In the genomic region with DNA sequence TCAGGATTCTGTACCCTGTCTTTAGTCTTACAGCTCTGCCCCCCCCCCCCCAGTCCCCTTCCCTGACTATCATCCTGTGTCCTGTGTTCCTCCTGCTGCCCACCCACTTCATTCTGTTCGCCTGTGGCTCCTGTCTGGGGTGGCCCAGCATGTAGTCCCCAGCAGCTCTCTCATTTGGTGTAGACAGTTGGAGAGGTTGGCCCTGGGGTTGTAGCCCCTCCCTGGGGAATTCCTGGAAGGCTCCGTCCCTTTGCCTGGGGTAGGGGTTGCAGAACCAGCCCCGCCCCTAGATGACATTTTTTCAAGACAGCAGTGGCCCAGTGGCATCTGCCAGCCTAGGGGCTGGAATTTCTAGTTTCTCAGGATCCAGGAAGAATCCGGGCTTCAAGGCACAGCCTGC, we compare ENCODE assay signal across 9 mouse cellular contexts. TPM values are rescaled to one million over a fixed set of nuclear protein-coding genes. Genes with fewer than 3 reads are reported as not detected.
DNase-seq lines count a peak whose midpoint lies in the region; ATAC-seq lines count a peak whose summit lies in the region.
"Had no signal": no experiment of that assay in that cellular context is flagged by ENCODE, and none has a peak within 500 bp of the region (broad histone marks: within the 10 kb centered on the region; RNA-seq: fewer than 3 reads in every experiment).

No protein-coding gene starts in this region.

- H3K27ac ChIP-seq in heart, embryonic 15.5 days, result peak overlapping the region; percentile 78
- no peak overlapping the region for H3K27ac ChIP-seq in hindbrain, embryonic 15.5 days (replicated peaks)
- H3K27ac ChIP-seq in midbrain, embryonic 14.5 days (replicated peaks; ENCODE audit: low read depth, low read length), result no peak overlapping the region

- peak overlapping the region; percentile 95 for H3K4me3 ChIP-seq in heart, embryonic 15.5 days
- H3K4me3 ChIP-seq in hindbrain, embryonic 15.5 days, result peak overlapping the region; percentile 92
- peak overlapping the region; percentile 74 for H3K4me3 ChIP-seq in midbrain, embryonic 14.5 days (replicated peaks; ENCODE audit: low read depth, low read length)

- peaks cover 64% of the 10 kb centered on the region for H3K4me1 ChIP-seq in heart, embryonic 15.5 days (replicated peaks)
- peaks cover 27% of the 10 kb centered on the region for H3K4me1 ChIP-seq in hindbrain, embryonic 15.5 days (replicated peaks)
- peaks cover 12% of the 10 kb centered on the region for H3K4me1 ChIP-seq in midbrain, embryonic 14.5 days (ENCODE audit: control insufficient read depth, insufficient read depth, low read length)

- no peaks in the 10 kb centered on the region for H3K9me3 ChIP-seq in heart, embryonic 15.5 days (replicated peaks)
- H3K9me3 ChIP-seq in hindbrain, embryonic 15.5 days, result no peaks in the 10 kb centered on the region
- H3K9me3 ChIP-seq in midbrain, embryonic 14.5 days (ENCODE audit: control insufficient read depth, low read length), result no peaks in the 10 kb centered on the region

- H3K36me3 ChIP-seq in heart, embryonic 15.5 days, result no peaks in the 10 kb centered on the region
- H3K36me3 ChIP-seq in hindbrain, embryonic 15.5 days, result no peaks in the 10 kb centered on the region; the same call in none of the 2 replicates
- H3K36me3 ChIP-seq in midbrain, embryonic 14.5 days (ENCODE audit: control insufficient read depth, insufficient read depth, low read length), result peaks cover 2% of the 10 kb centered on the region; the same call in 1 of the 2 replicates

- intact Hi-C loops in heart, postnatal 14 days (cut with DNase I), result loop anchor here (2.0 kb wide), 1 partner anchor 19 kb away; no protein-coding TSS in a partner anchor

- peak overlapping the region; percentile 95 for H3K9ac ChIP-seq in heart, embryonic 15.5 days
- H3K9ac ChIP-seq in hindbrain, embryonic 15.5 days, result peak overlapping the region; percentile 66
- peak overlapping the region; percentile 81; the same call in 1 of the 2 replicates for H3K9ac ChIP-seq in midbrain, embryonic 14.5 days (replicated peaks; ENCODE audit: low read length)

- no peaks in the 10 kb centered on the region for H3K27me3 ChIP-seq in heart, embryonic 15.5 days
- H3K27me3 ChIP-seq in hindbrain, embryonic 15.5 days, result peaks cover 9% of the 10 kb centered on the region
- peaks cover 5% of the 10 kb centered on the region; the same call in 1 of the 2 replicates for H3K27me3 ChIP-seq in midbrain, embryonic 14.5 days (ENCODE audit: control insufficient read depth, insufficient read depth, low read length)
- H3K27me3 ChIP-seq: Patski had no signal

- ATAC-seq in heart, embryonic 15.5 days (replicated peaks; ENCODE audit: insufficient number of reproducible peaks, insufficient read depth, low FRiP score, low read depth), result no peak
- no peak for ATAC-seq in hindbrain, embryonic 15.5 days (ENCODE audit: low FRiP score, low read depth)
- no peak for ATAC-seq in midbrain, embryonic 14.5 days (ENCODE audit: low FRiP score, low TSS enrichment)

- 14% methylated on average over 4 of the region's 4 CpGs for WGBS in heart, embryonic 15.5 days
- WGBS in hindbrain, embryonic 15.5 days, result 29% methylated on average over 4 of the region's 4 CpGs
- 21% methylated on average over 4 of the region's 4 CpGs for WGBS in midbrain, embryonic 14.5 days

- DNase-seq in heart, postnatal 14 days, result no peak
- peak; percentile 76 for DNase-seq in adipocyte (ENCODE audit: low spot score)
- no peak for DNase-seq in midbrain, embryonic 14.5 days
- DNase-seq in urinary bladder, postnatal 10 days (ENCODE audit: low spot score), result no peak
- no peak for DNase-seq in cerebellum, postnatal 4 days (ENCODE audit: low spot score in 2 of 2)
- DNase-seq in ovary, postnatal 14 days (ENCODE audit: low spot score), result no peak

- H3K4me2 ChIP-seq in heart, embryonic 15.5 days, result peak overlapping the region; percentile 98
- H3K4me2 ChIP-seq in hindbrain, embryonic 15.5 days, result peak overlapping the region; percentile 83
- H3K4me2 ChIP-seq in midbrain, embryonic 14.5 days (ENCODE audit: low read length), result peak overlapping the region; percentile 97

RNA-seq across cellular contexts. Expression of gene Mfsd12, which starts 0.9 kb away (rescaled TPM):
- 11.7 and 22.3 TPM in 2 replicates for polyA plus RNA-seq in heart, embryonic 15.5 days (2015; fragmentation: Nextera tagmentation; extraction: Ambion mirVana)
- 10 to 100 TPM; 11.7 to 14.3 TPM for total RNA-seq in heart, postnatal 14 days (2021)
- 21.0 and 21.1 TPM in 2 replicates for polyA plus RNA-seq in hindbrain, embryonic 15.5 days (2015; fragmentation: Nextera tagmentation; extraction: Ambion mirVana)
- 5.9 and 9.2 TPM in 2 replicates for polyA plus RNA-seq in midbrain, embryonic 14.5 days (2014; fragmentation: Nextera tagmentation; extraction: Ambion mirVana)

RNA-seq across cellular contexts. Expression of gene 4930404N11Rik, which starts 7.4 kb away (rescaled TPM):
- 0.81 and 2.2 TPM in 2 replicates for polyA plus RNA-seq in heart, embryonic 15.5 days (2015; fragmentation: Nextera tagmentation; extraction: Ambion mirVana)
- total RNA-seq in heart, postnatal 14 days (2021), result 1 to 10 TPM; 1.2 to 1.3 TPM
- polyA plus RNA-seq in hindbrain, embryonic 15.5 days (2015; fragmentation: Nextera tagmentation; extraction: Ambion mirVana), result 1.1 TPM in 2 replicates
- 0.32 and 0.37 TPM in 2 replicates for polyA plus RNA-seq in midbrain, embryonic 14.5 days (2014; fragmentation: Nextera tagmentation; extraction: Ambion mirVana)

RNA-seq across cellular contexts. Expression of gene Hmg20b, which starts 7.9 kb away (rescaled TPM):
- 82.8 and 83.4 TPM in 2 replicates for polyA plus RNA-seq in heart, embryonic 15.5 days (2015; fragmentation: Nextera tagmentation; extraction: Ambion mirVana)
- 10 to 100 TPM; 74.0 to 82.9 TPM for total RNA-seq in heart, postnatal 14 days (2021)
- 39.0 and 39.9 TPM in 2 replicates for polyA plus RNA-seq in hindbrain, embryonic 15.5 days (2015; fragmentation: Nextera tagmentation; extraction: Ambion mirVana)
- 30.6 and 36.5 TPM in 2 replicates for polyA plus RNA-seq in midbrain, embryonic 14.5 days (2014; fragmentation: Nextera tagmentation; extraction: Ambion mirVana)

RNA-seq across cellular contexts. Expression of gene Gipc3, which starts 15.1 kb away (rescaled TPM):
- 0.04 TPM in 1 of 2 replicates, not detected in the other for polyA plus RNA-seq in heart, embryonic 15.5 days (2015; fragmentation: Nextera tagmentation; extraction: Ambion mirVana)
- total RNA-seq in heart, postnatal 14 days (2021), result 1 to 10 TPM; 5.2 to 5.5 TPM
- polyA plus RNA-seq in hindbrain, embryonic 15.5 days (2015; fragmentation: Nextera tagmentation; extraction: Ambion mirVana), result not detected in 2 replicates
- not detected in 2 replicates for polyA plus RNA-seq in midbrain, embryonic 14.5 days (2014; fragmentation: Nextera tagmentation; extraction: Ambion mirVana)

RNA-seq across cellular contexts. Expression of gene Fzr1, which starts 20.1 kb away (rescaled TPM):
- 66.5 and 84.1 TPM in 2 replicates for polyA plus RNA-seq in heart, embryonic 15.5 days (2015; fragmentation: Nextera tagmentation; extraction: Ambion mirVana)
- 10 to 100 TPM; 30.5 to 32.7 TPM for total RNA-seq in heart, postnatal 14 days (2021)
- polyA plus RNA-seq in hindbrain, embryonic 15.5 days (2015; fragmentation: Nextera tagmentation; extraction: Ambion mirVana), result 147 and 152 TPM in 2 replicates
- polyA plus RNA-seq in midbrain, embryonic 14.5 days (2014; fragmentation: Nextera tagmentation; extraction: Ambion mirVana), result 122 and 146 TPM in 2 replicates
